Mouse (Mus musculus) CD8-positive naive resting alpha-beta T cell, adult 57 days (primary cell): Measurements from ENCODE around the gene Olfr1387. TPM values are rescaled to one million over a fixed set of nuclear protein-coding genes. Genes with fewer than 3 reads are reported as not detected.

Experiments
- total RNA-seq: library from RNA; stranded (reverse); gene quantifications from one replicate; pipeline ENCODE4 v1.2.4, GENCODE M21; 2023

Gene Olfr1387
- total RNA-seq, result not detected

DNA sequence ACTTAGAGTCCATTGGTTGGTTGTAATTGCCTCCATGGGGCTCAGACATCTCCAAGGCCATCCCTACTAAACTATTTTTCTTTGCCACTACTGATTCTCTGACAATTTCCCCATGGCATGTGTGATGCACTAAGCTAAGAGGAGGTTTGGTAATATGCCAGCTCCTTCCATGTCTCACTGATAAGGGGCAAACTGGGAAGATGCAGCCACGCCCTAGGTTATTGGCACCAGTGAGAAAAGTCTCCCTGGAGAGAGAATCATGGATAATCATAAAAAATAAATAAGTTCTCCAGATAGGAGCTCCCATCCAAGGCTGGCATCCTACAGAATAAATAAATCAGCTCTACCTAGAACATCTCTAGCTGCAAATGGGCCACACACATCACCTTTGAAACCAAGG, at the start of gene Olfr1387:
Gene Olfr1387, plus strand, starts transcription at position 301 of the 400 bp plus-strand sequence.

DNA sequence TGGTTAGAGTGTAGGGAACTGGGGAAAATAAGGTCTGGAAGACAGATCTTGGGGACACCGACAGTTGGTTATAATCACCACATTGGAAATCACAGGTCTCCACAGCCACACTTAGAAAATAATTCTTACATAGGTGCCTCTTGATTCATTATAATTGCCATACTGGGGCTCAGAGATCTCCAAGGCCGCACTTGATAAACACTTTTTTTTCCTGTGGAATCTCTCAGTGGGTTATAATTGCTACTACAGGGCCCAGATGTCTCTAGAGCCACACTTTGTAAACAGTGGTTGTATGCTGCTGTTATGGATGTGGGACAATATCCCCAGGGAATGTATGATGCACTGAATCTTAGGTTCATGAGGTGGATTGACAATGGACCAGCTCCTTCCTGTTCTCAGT, 32.4 kb upstream of the Olfr1387 start, which contains the start of gene Olfr1389:
Gene Olfr1389, plus strand, starts transcription at position 301 of the 400 bp plus-strand sequence.

DNA sequence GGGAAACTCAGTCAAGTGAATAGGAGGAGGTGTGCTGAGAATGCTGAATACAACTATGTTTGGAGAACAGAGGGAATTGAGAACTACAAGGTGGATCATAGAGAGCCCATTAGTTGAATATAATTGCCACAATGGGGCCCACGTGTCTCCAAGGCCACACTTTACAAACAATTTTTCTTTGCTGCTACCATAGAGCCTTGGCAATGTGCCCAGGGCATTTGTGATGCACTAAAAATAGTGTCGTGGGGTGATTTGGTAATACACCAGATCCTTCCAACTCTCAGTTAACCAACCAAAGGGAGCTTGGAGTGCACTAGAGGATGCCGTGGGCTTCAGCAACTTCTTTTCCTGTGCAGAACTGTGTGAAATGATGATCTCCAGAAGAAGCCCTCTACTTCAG, 18.7 kb upstream of the Olfr1387 start, which contains the start of gene Olfr1388:
Gene Olfr1388, plus strand, starts transcription at position 214 of the 400 bp plus-strand sequence.

DNA sequence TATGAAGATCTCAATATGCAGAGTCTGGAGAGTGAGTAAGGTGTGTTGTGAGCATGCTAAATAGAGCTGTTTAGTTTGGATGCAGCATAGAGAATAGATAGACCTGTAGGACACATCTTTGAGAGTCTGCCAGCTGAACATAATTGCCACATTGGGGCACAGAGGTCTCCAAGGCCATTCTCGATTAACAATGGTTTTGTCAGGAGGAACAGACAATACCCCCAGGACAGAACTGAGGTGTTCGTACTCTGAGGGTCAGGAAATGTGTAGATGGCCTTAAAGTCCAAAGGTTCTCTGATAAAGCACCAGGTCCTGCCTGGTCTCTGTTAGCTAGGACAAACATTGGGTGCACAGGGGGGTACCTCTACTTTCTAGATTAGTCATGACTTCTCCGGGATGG, 9.6 kb downstream of the Olfr1387 start, which contains the start of gene Olfr1386:
Gene Olfr1386, plus strand, starts transcription at position 301 of the 400 bp plus-strand sequence.

DNA sequence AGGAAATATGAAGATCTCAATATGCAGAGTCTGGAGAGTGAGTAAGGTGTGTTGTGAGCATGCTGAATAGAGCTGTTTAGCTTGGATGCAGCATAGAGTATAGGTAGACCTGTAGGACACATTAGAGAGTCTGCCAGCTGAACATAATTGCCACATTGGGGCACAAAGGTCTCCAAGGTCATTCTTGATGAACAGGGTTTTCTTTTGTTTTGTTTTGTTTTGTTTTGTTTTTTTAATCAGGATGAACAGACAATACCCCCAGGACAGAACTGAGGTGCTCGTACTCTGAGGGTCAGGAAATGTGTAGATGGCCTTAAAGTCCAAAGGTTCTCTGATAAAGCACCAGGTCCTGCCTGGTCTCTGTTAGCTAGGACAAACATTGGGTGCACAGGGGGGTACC, 33.6 kb downstream of the Olfr1387 start, which contains the start of gene Olfr1385:
Gene Olfr1385, plus strand, starts transcription at position 301 of the 400 bp plus-strand sequence.

Other genes with a start within 250 kb of the Olfr1387 start
- gene Mgat1, start 211.2 kb upstream of the Olfr1387 start, total RNA-seq, result 45.5 TPM
- not detected for gene Olfr1393, start 177.0 kb upstream of the Olfr1387 start, total RNA-seq
- not detected for gene Olfr1392, start 170.1 kb upstream of the Olfr1387 start, total RNA-seq
- gene Olfr10, start 150.6 kb upstream of the Olfr1387 start, total RNA-seq, result not detected
- gene Olfr1391, start 132.6 kb upstream of the Olfr1387 start, total RNA-seq, result not detected
- not detected for gene Olfr1390, start 120.2 kb upstream of the Olfr1387 start, total RNA-seq
- gene Olfr1389, start 32.3 kb upstream of the Olfr1387 start, total RNA-seq, result not detected
- gene Olfr1388, start 18.7 kb upstream of the Olfr1387 start, total RNA-seq, result not detected
- gene Olfr1386, start 9.7 kb downstream of the Olfr1387 start, total RNA-seq, result not detected
- not detected for gene Olfr1385, start 33.7 kb downstream of the Olfr1387 start, total RNA-seq
- gene Olfr1384, start 51.4 kb downstream of the Olfr1387 start, total RNA-seq, result not detected
- gene Olfr1383, start 64.3 kb downstream of the Olfr1387 start, total RNA-seq, result not detected
- gene Olfr1382, start 72.9 kb downstream of the Olfr1387 start, total RNA-seq, result not detected
- gene Olfr1381, start 88.1 kb downstream of the Olfr1387 start, total RNA-seq, result not detected
- gene Olfr1380, start 101.5 kb downstream of the Olfr1387 start, total RNA-seq, result not detected
- gene Flt4, start 153.9 kb downstream of the Olfr1387 start, total RNA-seq, result not detected
- not detected for gene Scgb3a1, start 208.3 kb downstream of the Olfr1387 start, total RNA-seq